Mouse (Mus musculus) ES-E14 (cell line): ENCODE results near the gene Cotl1.

Experiments used
- ZC3H11A ChIP-seq: IDR thresholded peaks from 2 replicates; pipeline ENCODE4 v1.6.1; 2012; ENCODE audit warnings: low read depth, mild to moderate bottlenecking, inconsistent platforms, low read length, borderline replicate concordance
- ZNF384 ChIP-seq: IDR thresholded peaks from 2 replicates; pipeline ENCODE4 v1.6.1; 2012; ENCODE audit warnings: low read depth, low read length, inconsistent platforms

DNA sequence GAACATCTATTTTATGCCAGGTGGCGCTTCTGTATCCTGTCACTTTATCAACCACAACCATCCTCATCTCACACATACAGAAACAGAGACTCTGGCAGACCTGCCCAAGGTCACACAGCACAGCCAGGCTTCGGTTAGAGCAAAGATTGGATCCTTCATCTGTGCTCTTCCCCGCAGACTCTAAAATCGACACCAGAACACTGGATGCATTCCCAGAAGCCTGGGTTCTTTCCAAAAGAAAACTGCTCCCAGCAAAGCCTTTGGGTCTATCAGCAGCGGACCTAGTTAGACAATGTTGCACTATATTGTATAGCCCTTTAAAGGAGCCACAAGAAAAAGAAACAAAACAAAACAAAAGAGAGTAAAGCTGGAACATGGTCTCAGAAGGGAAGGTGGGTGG, 5.1 kb downstream of the Cotl1 start:
- TF ChIP-seq ZC3H11A, result no peak
- no peak for TF ChIP-seq ZNF384
